Mouse (Mus musculus) heart, postnatal 0 days (tissue): Measurements from ENCODE around the gene Zc2hc1c.

Source experiments
- CTCF ChIP-seq: IDR thresholded peaks from 2 replicates; pipeline ENCODE4 v1.5.1; 2016; ENCODE audit warnings: antibody characterized with exemption, control low read depth, low read depth
- EP300 ChIP-seq: IDR thresholded peaks from 2 replicates; pipeline ENCODE4 v1.6.1; 2016; ENCODE audit warnings: antibody characterized with exemption, low read depth

- TF ChIP-seq CTCF (peak; percentile 68), EP300 (no peak)
These were observed 52.7 kb downstream of the Zc2hc1c start for GRCm38 (mm10) chr12:85341131-85341530.
